Mouse (Mus musculus) testis, adult 2 months (tissue): ENCODE data around the gene Dnajc2. TPM values are rescaled to one million over a fixed set of nuclear protein-coding genes. Genes with fewer than 3 reads are reported as not detected.

Source experiments
- H3K27ac ChIP-seq: fragments of 200-500 bp; 2 replicates; pipeline ENCODE4 v1.5.1; 2012; ENCODE audit warnings: low read depth, low read length; ENCODE audit not compliant: control insufficient read depth, insufficient read depth
- H3K27me3 ChIP-seq: fragments of 200-500 bp; 2 replicates; pipeline ENCODE4 v1.6.1; 2012; ENCODE audit warnings: mild to moderate bottlenecking, low read length, moderate library complexity; ENCODE audit not compliant: control insufficient read depth, insufficient read depth
- H3K36me3 ChIP-seq: fragments of 200-500 bp; 2 replicates; pipeline ENCODE4 v1.6.1; 2012; ENCODE audit warnings: mild to moderate bottlenecking, low read length; ENCODE audit not compliant: control insufficient read depth, insufficient read depth
- H3K4me1 ChIP-seq: fragments of 200-500 bp; 2 replicates; pipeline ENCODE4 v1.6.1; 2012; ENCODE audit warnings: low read length; ENCODE audit not compliant: control insufficient read depth, insufficient read depth
- H3K4me3 ChIP-seq: fragments of 200-500 bp; 2 replicates; pipeline ENCODE4 v1.5.1; 2012; ENCODE audit warnings: low read depth, mild to moderate bottlenecking, low read length, moderate library complexity, mixed read lengths; ENCODE audit not compliant: control insufficient read depth
- CTCF ChIP-seq: fragments of 200-500 bp; IDR thresholded peaks from 2 replicates; pipeline ENCODE4 v1.5.1; 2012; ENCODE audit warnings: low read depth, mild to moderate bottlenecking, inconsistent platforms, low read length, moderate library complexity; ENCODE audit not compliant: control insufficient read depth, insufficient read depth, insufficient replicate concordance
- POLR2A ChIP-seq: fragments of 200-500 bp; IDR thresholded peaks from 2 replicates; pipeline ENCODE4 v1.6.1; 2012; ENCODE audit warnings: low read depth, mild to moderate bottlenecking, inconsistent platforms, low read length, moderate library complexity; ENCODE audit not compliant: control insufficient read depth
- polyA plus RNA-seq: library from polyadenylated mRNA; depleted of rRNA; stranded (reverse); fragments of >200 nt; gene quantifications from 2 replicates; pipeline ENCODE4 v1.2.3, GENCODE M21; 2012

Gene Dnajc2
- polyA plus RNA-seq, 1 experiment = 52.7 TPM

- TF ChIP-seq CTCF = no peak
- peak; percentile 92 for TF ChIP-seq POLR2A
- H3K4me1 ChIP-seq = 0 out of 2 replicates have a peak, but pooled peaks cover 2% of the 10 kb centered on the region
- peak overlapping the region; percentile 99 for H3K4me3 ChIP-seq
- H3K27ac ChIP-seq = peak overlapping the region; percentile 93
- no peaks in the 10 kb centered on the region; the same call in none of the 2 replicates for H3K36me3 ChIP-seq
- no peaks in the 10 kb centered on the region for H3K27me3 ChIP-seq
Measured at GRCm38 (mm10) chr5:21786258-21787185, 1.5 kb upstream of the Dnajc2 start.

DNA sequence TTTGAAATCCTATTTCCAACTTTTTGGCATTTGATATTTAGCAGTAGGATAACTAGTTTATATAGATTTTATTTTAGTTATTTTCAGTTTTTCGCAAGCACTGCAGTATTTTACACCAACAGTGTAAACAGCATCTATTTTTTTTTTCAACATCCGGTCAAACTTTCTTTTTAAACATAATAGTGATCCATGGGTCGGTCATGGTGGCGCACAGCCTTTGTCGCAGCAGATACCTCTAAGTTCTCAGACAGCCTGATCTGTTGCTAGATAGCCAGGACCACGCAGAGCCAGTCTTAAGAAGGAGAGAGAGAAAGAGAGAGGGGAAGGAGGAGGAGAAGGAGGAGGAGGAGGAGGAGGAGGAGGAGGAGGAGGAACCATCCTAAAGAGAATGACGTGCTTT, 725 bp upstream of the Dnajc2 start:
- peak overlapping the region; percentile 36; the same call in 1 of the 2 replicates for H3K27ac ChIP-seq
- peak overlapping the region; percentile 99 for H3K4me3 ChIP-seq

GRCm38 (mm10) chr5:21784161-21785052, 644 bp downstream of the Dnajc2 start:
- Histone ChIP-seq H3K27me3 (no peaks in the 10 kb centered on the region), H3K4me3 (peak overlapping the region; percentile 100), H3K4me1 (0 out of 2 replicates have a peak, but pooled peaks cover 2% of the 10 kb centered on the region), H3K36me3 (no peaks in the 10 kb centered on the region; the same call in none of the 2 replicates), H3K27ac (peak overlapping the region; percentile 89)
- TF ChIP-seq CTCF = no peak
- no peak for TF ChIP-seq POLR2A

More for the DNA sequence above, 725 bp upstream of the Dnajc2 start:
- Histone ChIP-seq H3K36me3 (no peaks in the 10 kb centered on the region; the same call in none of the 2 replicates), H3K27me3 (no peaks in the 10 kb centered on the region), H3K4me1 (0 out of 2 replicates have a peak, but pooled peaks cover 2% of the 10 kb centered on the region)
- TF ChIP-seq POLR2A = no peak
- no peak for TF ChIP-seq CTCF

- no peak overlapping the region for H3K4me3 ChIP-seq
- no peak overlapping the region for H3K27ac ChIP-seq
- no peak for TF ChIP-seq POLR2A
- no peak for TF ChIP-seq CTCF
- H3K27me3 ChIP-seq = no peaks in the 10 kb centered on the region
- H3K36me3 ChIP-seq = peaks cover 2% of the 10 kb centered on the region
- no peaks in the 10 kb centered on the region for H3K4me1 ChIP-seq
Measured at GRCm38 (mm10) chr5:21776491-21776890, 8.6 kb downstream of the Dnajc2 start.

GRCm38 (mm10) chr5:21769841-21770240, 15.2 kb downstream of the Dnajc2 start:
- Histone ChIP-seq H3K36me3 (peaks cover 7% of the 10 kb centered on the region), H3K4me3 (no peak overlapping the region), H3K4me1 (no peaks in the 10 kb centered on the region), H3K27me3 (no peaks in the 10 kb centered on the region), H3K27ac (no peak overlapping the region)
- TF ChIP-seq POLR2A (no peak), CTCF (no peak)

DNA sequence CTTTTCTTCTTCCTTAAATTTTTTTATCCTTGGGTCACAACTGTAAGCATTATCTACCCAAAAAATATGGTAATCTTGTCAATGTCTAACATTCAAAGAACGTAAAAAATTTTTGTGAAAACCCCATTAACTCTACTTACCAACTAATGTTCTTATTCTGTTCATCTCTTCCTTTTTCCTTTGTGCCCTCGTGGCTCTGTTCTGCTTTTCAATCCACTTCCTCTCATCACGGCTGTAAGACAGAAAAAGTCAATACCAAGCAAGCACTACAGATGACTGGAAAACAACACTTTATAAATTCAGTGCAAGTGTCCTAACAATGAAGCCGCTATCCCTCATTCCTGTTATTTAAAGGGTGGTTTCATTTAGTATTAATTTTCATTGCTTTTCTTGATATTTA, 16.5 kb downstream of the Dnajc2 start:
- H3K36me3 ChIP-seq = peaks cover 5% of the 10 kb centered on the region
- H3K27ac ChIP-seq = no peak overlapping the region
- no peak overlapping the region for H3K4me3 ChIP-seq
- TF ChIP-seq POLR2A (no peak), CTCF (no peak)
- no peaks in the 10 kb centered on the region for H3K27me3 ChIP-seq
- H3K4me1 ChIP-seq = no peaks in the 10 kb centered on the region
